Mouse (Mus musculus): Measurements from ENCODE around the gene Cx3cr1.

DNA sequence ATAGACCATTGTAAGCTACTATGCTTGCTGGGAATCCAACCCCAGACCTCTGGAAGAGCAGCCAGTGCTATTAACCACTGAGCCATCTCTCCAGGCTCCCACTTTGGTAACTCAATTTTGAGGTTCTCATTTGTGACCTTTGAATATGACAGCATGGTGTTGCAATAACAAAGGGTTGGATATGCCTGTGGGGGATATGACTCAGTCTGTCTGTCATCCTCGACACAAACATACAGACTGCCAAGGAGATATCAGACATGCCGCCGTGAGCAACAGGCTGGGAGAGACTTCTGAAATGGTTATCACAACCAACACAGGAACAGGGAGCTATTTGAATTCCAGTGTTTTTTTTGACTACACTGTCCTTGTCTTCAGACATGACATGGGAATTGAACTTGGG lies 20.3 kb downstream of the Cx3cr1 start:
- TF ChIP-seq POLR2A (IDR thresholded peaks at IDR 0.05; ENCODE audit: borderline replicate concordance, insufficient read depth, low read length) (no peak), CTCF (IDR thresholded peaks at IDR 0.05; ENCODE audit: borderline replicate concordance, insufficient read depth, low read depth, low read length) (no peak)
